Mouse (Mus musculus) midbrain, embryonic 16.5 days (tissue): ENCODE measurements at regions not wholly inside any gene's neighbourhood (a gene's known extent, or its start where the extent isn't known, plus 50 kb on each side); places are given as distances from the start of the nearest gene placed in this dataset.
"Not testable (repeated sequence)": the region's sequence is repeated elsewhere in the genome, so short reads cannot be mapped to it uniquely, and the experiment has no call there.

Source experiments
- ATAC-seq: fragments of 200-750 bp; cut with Nextera tagmentation; 2 replicates; pipeline ENCODE4 v1.8.0; 2017; ENCODE audit warnings: moderate TSS enrichment
- H3K27ac ChIP-seq: fragments of 300-500 bp; sonication (generic); 2 replicates; pipeline ENCODE4 v1.5.1; 2014; ENCODE audit warnings: mild to moderate bottlenecking, low read length, mixed read lengths
- H3K27me3 ChIP-seq: fragments of 300-500 bp; sonication (generic); 2 replicates; pipeline ENCODE4 v1.6.1; 2014; ENCODE audit warnings: low read depth, low read length, mixed read lengths; ENCODE audit not compliant: control insufficient read depth, insufficient read depth
- H3K36me3 ChIP-seq: fragments of 300-500 bp; sonication (generic); 2 replicates; pipeline ENCODE4 v1.6.1; 2014; ENCODE audit warnings: mild to moderate bottlenecking, low read length, moderate library complexity, mixed read lengths; ENCODE audit not compliant: control insufficient read depth, insufficient read depth
- H3K4me1 ChIP-seq: fragments of 300-500 bp; sonication (generic); 2 replicates; pipeline ENCODE4 v1.6.1; 2014; ENCODE audit warnings: mild to moderate bottlenecking, low read length, mixed read lengths; ENCODE audit not compliant: control insufficient read depth, insufficient read depth
- H3K4me2 ChIP-seq: fragments of 300-500 bp; sonication (generic); 2 replicates; pipeline ENCODE4 v1.6.1; 2014; ENCODE audit warnings: mild to moderate bottlenecking, low read length, mixed read lengths
- H3K4me3 ChIP-seq: fragments of 300-500 bp; sonication (generic); 2 replicates; pipeline ENCODE4 v1.5.1; 2014; ENCODE audit warnings: low read depth, mild to moderate bottlenecking, low read length, moderate library complexity, mixed read lengths
- H3K9ac ChIP-seq: fragments of 300-500 bp; sonication (generic); 2 replicates; pipeline ENCODE4 v1.6.1; 2014; ENCODE audit warnings: low read depth, low read length, mixed read lengths
- H3K9me3 ChIP-seq: fragments of 300-500 bp; sonication (generic); replicated peaks from 2 replicates; pipeline ENCODE4 v1.6.1; 2014; ENCODE audit warnings: mild to moderate bottlenecking, low read length, mixed read lengths; ENCODE audit not compliant: control insufficient read depth, poor library complexity, severe bottlenecking
- WGBS: fragments of 180-500 bp; shearing (Covaris S2); extraction: QIAGEN DNeasy Blood & Tissue Kit; methylation state at CpG from one replicate; pipeline ENCODE4 v1.1.7; 2014; 5-methylcytosine and 5-hydroxymethylcytosine counted together

- WGBS: 77% methylated on average over 5 of the region's 5 CpGs
- no peaks in the 10 kb centered on the region for H3K36me3 ChIP-seq
- H3K27ac ChIP-seq: no peak overlapping the region
- ATAC-seq: no peak
- no peak overlapping the region for H3K9ac ChIP-seq
- H3K4me2 ChIP-seq: no peak overlapping the region
- no peaks in the 10 kb centered on the region for H3K4me1 ChIP-seq
- H3K4me3 ChIP-seq: no peak overlapping the region
- no peaks in the 10 kb centered on the region for H3K27me3 ChIP-seq
- H3K9me3 ChIP-seq: peaks cover 16% of the 10 kb centered on the region
Observed at GRCm38 (mm10) chr4:145409796-145410475, 95.0 kb upstream of the Tnfrsf8 start.

GRCm38 (mm10) chr4:145406050-145406449 is 91.1 kb upstream of the Tnfrsf8 start:
- not testable (repeated sequence) for ATAC-seq

GRCm38 (mm10) chr4:145404230-145404629 is 89.3 kb upstream of the Tnfrsf8 start:
- H3K4me1 ChIP-seq, ATAC-seq, H3K36me3 ChIP-seq, H3K27ac ChIP-seq, H3K27me3 ChIP-seq, H3K4me3 ChIP-seq, H3K9ac ChIP-seq, H3K4me2 ChIP-seq: not testable (repeated sequence)
- 82% methylated on average over 6 of the region's 6 CpGs for WGBS
- H3K9me3 ChIP-seq: peaks cover 11% of the 10 kb centered on the region

More at GRCm38 (mm10) chr4:145406050-145406449, 91.1 kb upstream of the Tnfrsf8 start:
- H3K27ac ChIP-seq, H3K4me1 ChIP-seq, H3K4me2 ChIP-seq, H3K27me3 ChIP-seq, H3K36me3 ChIP-seq, H3K9ac ChIP-seq, H3K4me3 ChIP-seq: not testable (repeated sequence)
- peaks cover 11% of the 10 kb centered on the region for H3K9me3 ChIP-seq
- 65% methylated on average over 1 of the region's 1 CpGs for WGBS

- not testable (repeated sequence) for ATAC-seq, H3K4me1 ChIP-seq, H3K36me3 ChIP-seq, H3K9me3 ChIP-seq, H3K27me3 ChIP-seq, H3K4me2 ChIP-seq, H3K27ac ChIP-seq, H3K4me3 ChIP-seq, H3K9ac ChIP-seq
- WGBS: 78% methylated on average over 2 of the region's 4 CpGs
Observed at GRCm38 (mm10) chr4:145378876-145379275, 63.9 kb upstream of the Tnfrsf8 start.

GRCm38 (mm10) chr4:145377306-145378067 is 62.5 kb upstream of the Tnfrsf8 start:
- not testable (repeated sequence) for H3K27ac ChIP-seq, H3K4me2 ChIP-seq, H3K9ac ChIP-seq, H3K4me1 ChIP-seq, H3K36me3 ChIP-seq, H3K4me3 ChIP-seq, ATAC-seq, H3K27me3 ChIP-seq, H3K9me3 ChIP-seq
- 89% methylated on average over 13 of the region's 14 CpGs for WGBS

GRCm38 (mm10) chr4:145369753-145370152 is 54.8 kb upstream of the Tnfrsf8 start:
- Histone ChIP-seq H3K36me3 (no peaks in the 10 kb centered on the region), H3K4me3 (no peak overlapping the region), H3K9ac (no peak overlapping the region), H3K27me3 (no peaks in the 10 kb centered on the region), H3K4me2 (no peak overlapping the region), H3K4me1 (no peaks in the 10 kb centered on the region), H3K9me3 (no peaks in the 10 kb centered on the region), H3K27ac (no peak overlapping the region)
- ATAC-seq: no peak
- 67% methylated on average over 1 of the region's 1 CpGs for WGBS

GRCm38 (mm10) chr4:145367274-145367822 is 52.4 kb upstream of the Tnfrsf8 start:
- Histone ChIP-seq H3K27me3 (no peaks in the 10 kb centered on the region), H3K36me3 (no peaks in the 10 kb centered on the region), H3K4me3 (no peak overlapping the region), H3K4me2 (no peak overlapping the region), H3K9me3 (no peaks in the 10 kb centered on the region), H3K9ac (no peak overlapping the region), H3K4me1 (no peaks in the 10 kb centered on the region), H3K27ac (no peak overlapping the region)
- no peak for ATAC-seq

- Histone ChIP-seq H3K4me1 (no peaks in the 10 kb centered on the region), H3K4me2 (no peak overlapping the region), H3K36me3 (no peaks in the 10 kb centered on the region), H3K27ac (no peak overlapping the region), H3K4me3 (no peak overlapping the region), H3K9ac (no peak overlapping the region), H3K9me3 (no peaks in the 10 kb centered on the region), H3K27me3 (no peaks in the 10 kb centered on the region)
- WGBS: 40% methylated on average over 5 of the region's 5 CpGs
- no peak for ATAC-seq
Observed at GRCm38 (mm10) chr4:145366301-145366700, 51.3 kb upstream of the Tnfrsf8 start.

GRCm38 (mm10) chr4:145365793-145366192 is 50.8 kb upstream of the Tnfrsf8 start:
- H3K9ac ChIP-seq, ATAC-seq, H3K4me3 ChIP-seq, H3K27ac ChIP-seq, H3K36me3 ChIP-seq, H3K9me3 ChIP-seq, H3K27me3 ChIP-seq, H3K4me1 ChIP-seq, H3K4me2 ChIP-seq: not testable (repeated sequence)
- 76% methylated on average over 2 of the region's 2 CpGs for WGBS
